Mouse (Mus musculus) heart, postnatal 0 days (tissue): ENCODE data around the gene Col4a3bp. TPM values are rescaled to one million over a fixed set of nuclear protein-coding genes. Genes with fewer than 3 reads are reported as not detected.

ENCODE experiments used
- ATAC-seq: fragments of 200-750 bp; cut with Nextera tagmentation; 2 replicates; pipeline ENCODE4 v1.8.0; 2017; ENCODE audit warnings: low read depth, moderate number of reproducible peaks, moderate library complexity; ENCODE audit not compliant: insufficient read depth
- DNase-seq: peaks from one replicate; pipeline ENCODE4 v3.0.0-alpha.2; 2016; ENCODE audit warnings: low spot score
- H3K27ac ChIP-seq: fragments of 300-500 bp; sonication (generic); 2 replicates; pipeline ENCODE4 v1.5.1; 2014; ENCODE audit warnings: low read depth, mild to moderate bottlenecking
- H3K27me3 ChIP-seq: fragments of 300-500 bp; sonication (generic); 2 replicates; pipeline ENCODE4 v1.6.1; 2014; ENCODE audit warnings: low read length, mixed read lengths; ENCODE audit not compliant: control insufficient read depth, insufficient read depth
- H3K36me3 ChIP-seq: fragments of 300-500 bp; sonication (generic); replicated peaks from 2 replicates; pipeline ENCODE4 v1.6.1; 2014; ENCODE audit warnings: low read length, mixed read lengths; ENCODE audit not compliant: control insufficient read depth, insufficient read depth
- H3K4me1 ChIP-seq: fragments of 300-500 bp; sonication (generic); 2 replicates; pipeline ENCODE4 v1.6.1; 2014; ENCODE audit warnings: antibody characterized with exemption; ENCODE audit not compliant: control insufficient read depth, insufficient read depth
- H3K4me2 ChIP-seq: fragments of 300-500 bp; sonication (generic); 2 replicates; pipeline ENCODE4 v1.6.1; 2014; ENCODE audit warnings: low read depth, mild to moderate bottlenecking, low read length, moderate library complexity
- H3K4me3 ChIP-seq: fragments of 300-500 bp; sonication (generic); 2 replicates; pipeline ENCODE4 v1.5.1; 2014; ENCODE audit warnings: low read depth, low read length
- H3K9ac ChIP-seq: fragments of 300-500 bp; sonication (generic); replicated peaks from 2 replicates; pipeline ENCODE4 v1.6.1; 2014; ENCODE audit warnings: low read depth, low read length, mixed read lengths
- H3K9me3 ChIP-seq: fragments of 300-500 bp; sonication (generic); replicated peaks from 2 replicates; pipeline ENCODE4 v1.6.1; 2016; ENCODE audit warnings: low read length; ENCODE audit not compliant: control insufficient read depth
- CTCF ChIP-seq: IDR thresholded peaks from 2 replicates; pipeline ENCODE4 v1.5.1; 2016; ENCODE audit warnings: antibody characterized with exemption, control low read depth, low read depth
- EP300 ChIP-seq: IDR thresholded peaks from 2 replicates; pipeline ENCODE4 v1.6.1; 2016; ENCODE audit warnings: antibody characterized with exemption, low read depth
- WGBS: fragments of 180-500 bp; shearing (Covaris S2); extraction: QIAGEN DNeasy Blood & Tissue Kit; methylation state at CpG from one replicate; pipeline ENCODE4 v1.1.7; 2014; 5-methylcytosine and 5-hydroxymethylcytosine counted together
- polyA plus RNA-seq: library from polyadenylated mRNA; unstranded; fragments of >200 nt; fragmentation: Nextera tagmentation; extraction: Ambion mirVana; gene quantifications from 2 replicates; pipeline ENCODE4 v1.2.1, GENCODE M21; 2015
- total RNA-seq: library from RNA; depleted of rRNA; stranded (reverse); fragments of >200 nt; gene quantifications from 2 replicates; pipeline ENCODE4 v1.2.3, GENCODE M21; 2014; ENCODE audit warnings: low replicate concordance

Gene Col4a3bp
- total and polyA plus RNA-seq, 2 experiments from 2014 or later: 6.5 to 37.5 TPM

GRCm38 (mm10) chr13:96538103-96538502 lies 4.3 kb upstream of the Col4a3bp start:
- Histone ChIP-seq H3K9me3 (no peaks in the 10 kb centered on the region), H3K27me3 (no peaks in the 10 kb centered on the region), H3K27ac (no peak overlapping the region), H3K4me2 (no peak overlapping the region), H3K36me3 (no peaks in the 10 kb centered on the region), H3K9ac (no peak overlapping the region), H3K4me1 (peaks cover 10% of the 10 kb centered on the region), H3K4me3 (no peak overlapping the region)
- TF ChIP-seq CTCF: no peak
- TF ChIP-seq EP300: no peak
- WGBS: 68% methylated on average over 3 of the region's 3 CpGs
- DNase-seq (no peak), ATAC-seq (no peak)

- ATAC-seq: no peak
These were observed 1.0 kb upstream of the Col4a3bp start for GRCm38 (mm10) chr13:96541381-96541780.

DNA sequence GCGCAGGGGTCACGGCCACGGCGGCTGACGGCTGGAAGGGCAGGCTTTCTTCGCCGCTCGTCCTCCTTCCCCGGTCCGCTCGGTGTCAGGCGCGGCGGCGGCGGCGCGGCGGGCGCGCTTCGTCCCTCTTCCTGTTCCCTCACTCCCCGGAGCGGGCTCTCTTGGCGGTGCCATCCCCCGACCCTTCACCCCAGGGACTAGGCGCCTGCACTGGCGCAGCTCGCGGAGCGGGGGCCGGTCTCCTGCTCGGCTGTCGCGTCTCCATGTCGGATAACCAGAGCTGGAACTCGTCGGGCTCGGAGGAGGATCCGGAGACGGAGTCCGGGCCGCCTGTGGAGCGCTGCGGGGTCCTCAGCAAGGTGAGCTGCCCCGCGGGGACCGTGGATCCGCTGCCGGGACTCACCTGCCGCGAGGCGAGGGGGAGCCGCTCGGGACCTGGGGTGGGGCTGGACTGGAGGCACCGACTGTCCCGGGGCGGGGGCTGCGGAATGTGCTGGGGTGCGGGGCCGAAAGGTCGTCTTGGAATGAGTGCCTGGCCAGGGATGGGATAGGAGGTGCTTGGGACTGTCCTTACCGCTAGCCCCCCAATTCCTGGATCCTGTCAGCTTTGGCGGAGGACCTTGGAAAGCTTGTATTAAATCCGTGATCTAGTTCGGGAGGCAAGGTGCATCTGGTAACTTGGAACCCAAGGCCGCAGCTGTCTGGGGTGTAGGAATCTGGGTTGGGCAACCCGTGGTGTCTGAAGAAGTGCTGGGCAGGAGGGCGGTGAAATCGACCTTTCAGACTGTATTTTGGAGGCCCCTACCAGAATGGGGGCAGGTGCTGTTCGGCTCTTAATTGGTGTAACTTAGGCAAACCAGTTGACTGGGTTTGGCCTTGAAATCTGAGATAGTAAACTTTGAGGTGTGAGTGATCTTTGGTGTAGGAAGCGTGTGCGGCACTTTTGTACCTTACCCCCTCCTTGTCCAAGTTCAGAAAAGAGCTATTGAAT lies 778 bp downstream of the Col4a3bp start:
- Histone ChIP-seq H3K4me2 (peak overlapping the region; percentile 85), H3K27me3 (no peaks in the 10 kb centered on the region), H3K9ac (peak overlapping the region; percentile 86), H3K4me3 (peak overlapping the region; percentile 80), H3K27ac (peak overlapping the region; percentile 95), H3K4me1 (peaks cover 10% of the 10 kb centered on the region), H3K36me3 (no peaks in the 10 kb centered on the region), H3K9me3 (no peaks in the 10 kb centered on the region)
- under 1% methylated on average over 48 of the region's 73 CpGs for WGBS
- no peak for TF ChIP-seq EP300
- ATAC-seq (peak; percentile 60), DNase-seq (peak; percentile 15)

More at GRCm38 (mm10) chr13:96541381-96541780, 1.0 kb upstream of the Col4a3bp start:
- H3K4me2 ChIP-seq: peak overlapping the region; percentile 85
- no peaks in the 10 kb centered on the region for H3K9me3 ChIP-seq
- H3K36me3 ChIP-seq: no peaks in the 10 kb centered on the region
- DNase-seq: no peak
- peak overlapping the region; percentile 80 for H3K4me3 ChIP-seq
- TF ChIP-seq CTCF: no peak
- H3K27me3 ChIP-seq: no peaks in the 10 kb centered on the region
- no peak overlapping the region for H3K27ac ChIP-seq
- H3K9ac ChIP-seq: no peak overlapping the region
- WGBS: 25% methylated on average over 2 of the region's 2 CpGs
- H3K4me1 ChIP-seq: peaks cover 10% of the 10 kb centered on the region

GRCm38 (mm10) chr13:96544506-96544905 lies 2.1 kb downstream of the Col4a3bp start:
- no peaks in the 10 kb centered on the region for H3K36me3 ChIP-seq
- TF ChIP-seq EP300 (no peak), CTCF (peak; percentile 32)
- WGBS: 74% methylated on average over 2 of the region's 2 CpGs

GRCm38 (mm10) chr13:96547250-96547649 lies 4.8 kb downstream of the Col4a3bp start:
- Histone ChIP-seq H3K9ac (no peak overlapping the region), H3K27ac (no peak overlapping the region), H3K9me3 (no peaks in the 10 kb centered on the region), H3K4me1 (no peaks in the 10 kb centered on the region), H3K27me3 (no peaks in the 10 kb centered on the region), H3K4me2 (no peak overlapping the region), H3K36me3 (no peaks in the 10 kb centered on the region), H3K4me3 (no peak overlapping the region)
- TF ChIP-seq EP300 (no peak), CTCF (no peak)
- no peak for DNase-seq
- no peak for ATAC-seq
- 64% methylated on average over 1 of the region's 1 CpGs for WGBS

More at GRCm38 (mm10) chr13:96544506-96544905, 2.1 kb downstream of the Col4a3bp start:
- peak overlapping the region; percentile 80 for H3K4me3 ChIP-seq
- H3K4me1 ChIP-seq: peaks cover 10% of the 10 kb centered on the region
- H3K4me2 ChIP-seq: peak overlapping the region; percentile 85
- H3K27ac ChIP-seq: no peak overlapping the region
- ATAC-seq (no peak), DNase-seq (no peak)
- H3K27me3 ChIP-seq: no peaks in the 10 kb centered on the region
- no peak overlapping the region for H3K9ac ChIP-seq
- no peaks in the 10 kb centered on the region for H3K9me3 ChIP-seq
